Mouse (Mus musculus) embryo, embryonic 11.5 days (tissue): ENCODE measurements at regions not wholly inside any gene's neighbourhood (a gene's known extent, or its start where the extent isn't known, plus 50 kb on each side); places are given as distances from the start of the nearest gene placed in this dataset.
A peak's percentile ranks its signal among the peaks of the same experiment; 100 is the strongest.

ENCODE experiments used
- DNase-seq: peaks from one replicate; pipeline ENCODE4 v3.0.0-alpha.2; 2012; ENCODE audit warnings: low read depth, low spot score

DNA sequence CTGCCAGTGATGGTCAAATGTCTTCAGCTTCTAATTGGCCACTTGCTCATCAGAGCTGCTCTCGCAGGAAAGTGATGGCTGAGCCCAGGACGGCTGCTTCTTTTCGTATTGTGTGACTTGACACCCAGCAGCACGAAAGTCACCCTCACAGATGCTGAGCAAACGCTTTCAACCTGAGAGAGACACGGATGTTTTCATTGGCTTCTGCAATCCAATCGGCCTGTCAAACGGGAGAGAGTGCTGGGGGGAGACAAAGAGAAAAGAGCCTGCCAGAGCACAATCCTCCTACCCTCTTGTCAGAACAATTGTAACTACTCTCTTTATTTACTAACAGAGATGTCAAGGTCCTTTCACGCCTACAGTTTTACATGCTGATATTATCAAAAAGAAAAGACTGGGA, 289.9 kb downstream of the Nsun3 start:
- no peak for DNase-seq

DNA sequence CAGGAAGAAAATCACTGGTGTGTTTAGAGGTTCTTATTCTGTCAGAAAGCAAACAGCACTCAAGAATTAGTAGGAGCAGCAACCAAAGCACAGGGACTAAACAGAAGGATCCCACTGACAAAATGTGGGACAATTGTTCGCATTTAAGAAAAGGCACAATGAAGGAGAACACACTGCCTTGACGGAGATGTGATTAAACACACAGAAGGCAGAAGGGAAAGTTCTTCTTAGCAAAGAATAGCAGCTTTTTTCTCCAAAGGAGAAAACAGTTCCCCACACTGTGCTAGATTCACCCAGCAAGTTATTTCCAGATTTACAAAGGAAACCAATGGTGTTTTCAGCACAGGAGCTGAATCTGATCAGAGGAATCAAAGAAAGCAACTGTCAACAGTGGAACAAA, 316.5 kb downstream of the Nsun3 start:
- DNase-seq = no peak

DNA sequence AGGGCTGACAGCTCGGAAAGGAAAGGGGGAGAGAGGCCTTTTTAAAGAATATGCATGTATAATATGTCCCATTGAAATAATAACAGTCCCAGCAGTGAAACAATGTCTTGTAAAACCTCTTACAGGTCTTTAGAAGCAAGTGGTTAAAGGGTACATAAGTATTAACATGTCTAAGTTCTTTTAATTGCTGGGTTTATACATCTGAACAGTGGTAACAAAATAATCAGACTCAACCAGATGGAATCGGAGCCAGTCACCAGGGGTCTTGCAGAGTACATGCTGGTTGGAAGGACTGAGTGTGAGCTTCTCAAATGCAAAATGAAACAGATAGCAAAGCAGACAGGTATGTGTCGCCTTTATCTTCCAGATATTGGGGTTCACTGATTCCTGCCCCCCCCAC, 317.3 kb downstream of the Nsun3 start:
- no peak for DNase-seq

DNA sequence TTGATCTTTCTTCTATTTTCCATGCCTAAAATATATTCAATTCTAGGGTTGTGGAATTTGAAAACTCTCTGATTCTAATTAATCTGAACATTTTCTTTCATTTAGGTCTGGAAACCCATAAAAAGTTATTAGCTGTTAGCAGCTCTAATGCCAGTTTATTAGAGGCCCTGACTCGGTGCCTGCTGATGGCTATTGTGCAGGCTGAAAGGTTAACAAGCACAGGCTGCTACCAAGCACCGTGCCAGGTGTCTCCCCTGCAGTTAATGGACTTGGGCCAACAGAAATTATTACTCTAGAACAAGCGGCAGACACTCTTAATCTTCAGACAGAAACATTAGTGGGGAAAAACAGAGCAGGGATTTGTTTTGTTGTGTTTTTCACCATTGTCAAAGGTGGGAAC, 317.8 kb downstream of the Nsun3 start:
- peak; percentile 9 for DNase-seq

GRCm38 (mm10) chr16:62459949-62460551, 326.6 kb downstream of the Nsun3 start:
- no peak for DNase-seq

GRCm38 (mm10) chr16:62449735-62450134, 336.9 kb downstream of the Nsun3 start:
- DNase-seq = no peak

DNA sequence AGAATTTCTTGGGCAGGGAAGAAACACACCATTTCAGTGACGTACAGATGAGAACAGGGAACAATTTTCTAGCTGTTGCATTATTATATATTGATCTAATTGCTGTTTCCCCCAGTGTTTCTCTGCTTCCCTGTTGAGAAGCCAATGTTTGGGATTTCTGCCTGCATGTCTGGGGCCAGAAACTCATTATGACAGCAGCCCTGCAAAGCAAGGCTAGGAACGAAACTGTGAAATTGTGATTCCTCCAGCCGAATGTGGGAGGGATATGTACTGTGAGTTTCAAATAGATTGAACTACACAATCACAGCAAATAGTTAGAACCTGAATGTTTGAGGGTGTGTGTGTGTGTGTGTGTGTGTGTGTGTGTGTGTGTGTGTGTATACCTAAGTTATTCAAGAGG, 339.2 kb downstream of the Nsun3 start:
- no peak for DNase-seq

- no peak for DNase-seq
These were observed 345.4 kb downstream of the Nsun3 start for GRCm38 (mm10) chr16:62441197-62441596.

- DNase-seq = no peak
These were observed 353.5 kb downstream of the Nsun3 start for GRCm38 (mm10) chr16:62433125-62433524.

DNA sequence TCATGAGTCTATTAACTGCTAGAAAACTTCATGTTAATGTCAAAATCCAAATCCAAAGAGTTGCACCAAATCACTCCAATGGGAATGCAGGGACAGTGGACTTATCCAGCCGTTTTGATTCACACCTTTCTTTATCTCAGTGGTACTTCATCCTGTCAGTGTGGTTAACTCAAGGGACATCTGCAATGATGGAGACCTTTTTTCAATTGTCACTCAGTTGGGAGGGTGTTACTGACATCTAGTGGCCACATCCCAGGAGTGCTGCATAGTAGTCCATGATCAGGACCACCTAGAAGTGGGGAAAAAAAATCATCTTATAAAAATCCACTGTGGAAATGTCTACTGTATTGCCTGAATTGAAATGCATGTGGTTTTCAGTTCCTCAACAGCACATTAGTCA, 372.1 kb downstream of the Nsun3 start:
- DNase-seq = peak; percentile 8

- no peak for DNase-seq
These were observed 379.0 kb downstream of the Nsun3 start for GRCm38 (mm10) chr16:62407526-62408165.

- no peak for DNase-seq
These were observed 380.2 kb downstream of the Nsun3 start for GRCm38 (mm10) chr16:62406458-62406857.

- DNase-seq = no peak
These were observed 429.3 kb downstream of the Nsun3 start for GRCm38 (mm10) chr16:62357279-62357678.

- no peak for DNase-seq
These were observed 430.3 kb downstream of the Nsun3 start for GRCm38 (mm10) chr16:62356349-62356748.

DNA sequence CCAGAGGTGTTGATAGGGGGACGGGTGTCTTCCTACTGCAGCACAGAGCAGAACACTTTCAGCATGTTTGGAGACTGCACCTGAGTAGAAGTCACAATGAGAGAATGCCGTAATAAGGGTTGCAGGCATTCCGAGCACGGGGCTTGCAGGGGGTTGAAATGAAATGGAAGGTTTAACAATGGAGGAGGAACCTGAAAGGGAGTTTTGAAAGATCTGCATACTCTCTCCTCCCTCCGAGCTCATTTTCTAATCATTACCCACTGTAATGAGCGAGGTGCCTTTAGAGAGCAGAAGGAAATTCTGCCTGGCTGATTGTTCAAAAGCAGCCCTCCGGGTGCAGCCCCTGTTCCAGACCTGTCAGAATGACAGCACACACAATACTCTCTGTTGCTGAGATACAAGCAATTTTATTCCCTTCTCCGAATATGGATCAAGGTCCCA, 430.8 kb downstream of the Nsun3 start:
- no peak for DNase-seq

GRCm38 (mm10) chr16:62327378-62328036, 459.1 kb downstream of the Nsun3 start:
- DNase-seq = no peak

DNA sequence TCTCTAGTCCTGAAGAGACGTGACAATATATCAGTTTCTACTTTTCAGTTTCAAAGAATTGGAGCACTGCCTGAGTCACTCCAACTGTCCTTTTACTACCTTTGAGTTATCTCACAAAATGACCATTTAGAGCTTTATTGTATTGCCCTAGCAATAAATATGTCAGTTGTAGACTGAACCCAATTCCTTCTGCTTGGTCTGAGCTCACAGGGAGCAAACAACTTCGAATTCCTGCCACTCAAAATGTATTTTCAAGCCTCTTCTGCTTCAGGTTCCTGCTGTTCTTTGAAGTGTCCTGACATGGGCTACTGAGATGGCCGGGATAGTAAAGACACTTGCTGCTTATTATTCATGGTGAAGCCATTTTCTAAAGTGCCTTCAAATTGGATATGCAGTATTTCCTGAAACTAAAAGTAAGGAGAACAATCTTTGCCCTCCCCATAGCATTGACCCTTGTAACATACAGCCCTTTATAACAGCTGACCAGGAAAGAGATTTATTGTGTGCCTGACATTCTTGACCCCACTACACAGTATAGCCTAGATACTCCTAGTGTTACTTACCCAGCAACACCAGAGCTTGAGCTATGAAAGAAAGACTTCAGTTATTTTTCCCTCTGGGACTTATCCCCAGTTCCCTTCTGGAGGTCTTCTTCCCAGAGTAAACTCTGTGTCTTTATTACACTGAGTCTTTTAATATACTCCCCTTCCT, 460.9 kb downstream of the Nsun3 start:
- DNase-seq = no peak

GRCm38 (mm10) chr16:62322809-62323208, 463.8 kb downstream of the Nsun3 start:
- DNase-seq = no peak

- no peak for DNase-seq
These were observed 497.7 kb downstream of the Nsun3 start for GRCm38 (mm10) chr16:62288948-62289347.
